ENCODE assay signal across 9 mouse cellular contexts in the genomic region with DNA sequence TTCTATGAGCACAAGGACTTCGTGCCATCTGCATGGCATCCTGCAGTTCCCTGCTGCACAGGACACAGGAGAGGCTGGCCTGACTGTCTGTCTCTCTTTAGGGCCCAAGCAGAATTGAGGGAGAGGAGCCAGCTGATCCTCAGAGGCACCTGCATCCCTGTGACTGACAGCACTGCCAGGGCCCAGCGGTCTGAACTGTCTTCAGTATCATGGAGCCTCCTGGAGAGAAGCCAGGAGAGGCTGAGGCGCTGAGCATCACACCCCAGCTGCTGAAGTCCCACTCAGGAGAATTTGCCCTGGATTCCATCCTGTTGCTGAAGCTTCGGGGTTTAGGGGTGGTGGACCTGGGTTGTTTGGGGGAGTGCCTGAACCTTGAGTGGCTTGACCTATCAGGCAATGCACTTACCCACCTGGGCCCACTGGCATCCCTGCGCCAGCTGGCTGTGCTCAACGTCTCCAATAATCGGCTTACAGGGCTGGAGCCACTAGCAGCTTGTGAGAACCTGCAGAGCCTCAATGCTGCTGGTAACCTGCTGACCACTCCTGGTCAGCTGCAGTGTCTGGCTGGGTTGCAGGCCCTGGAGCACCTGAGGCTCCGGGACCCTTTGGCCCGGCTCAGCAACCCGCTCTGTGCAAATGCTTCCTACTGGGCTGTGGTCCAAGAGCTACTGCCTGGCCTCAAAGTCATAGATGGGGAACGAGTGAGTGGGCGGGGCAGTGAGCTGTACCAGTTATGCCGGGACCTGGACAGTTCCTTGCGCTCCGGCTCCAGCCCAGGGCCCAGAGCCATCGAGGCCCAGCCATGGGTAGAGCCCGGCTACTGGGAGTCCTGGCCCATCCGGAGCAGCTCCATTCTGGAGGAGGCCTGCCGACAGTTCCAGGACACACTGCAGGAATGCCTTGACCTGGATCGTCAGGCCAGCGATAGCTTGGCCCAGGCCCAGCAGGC. TPM values are rescaled to one million over a fixed set of nuclear protein-coding genes. Genes with fewer than 3 reads are reported as not detected.
DNase-seq lines count a peak whose midpoint lies in the region; ATAC-seq and TF ChIP-seq lines count a peak whose summit lies in the region.
"Had no signal": no experiment of that assay in that cellular context is flagged by ENCODE, and none has a peak within 500 bp of the region (broad histone marks: within the 10 kb centered on the region; RNA-seq: fewer than 3 reads in every experiment).

No protein-coding gene starts in this region.

- no peak overlapping the region for H3K4me3 ChIP-seq in hindbrain, embryonic 13.5 days
- H3K4me3 ChIP-seq in hindbrain, embryonic 10.5 days: no peak overlapping the region
- H3K4me3 ChIP-seq in intestine, postnatal 0 days (ENCODE audit: low read depth, low read length): no peak overlapping the region

- H3K4me1 ChIP-seq in hindbrain, embryonic 13.5 days (replicated peaks): peaks cover 20% of the 10 kb centered on the region; the same call in 1 of the 2 replicates
- H3K4me1 ChIP-seq in hindbrain, embryonic 10.5 days (replicated peaks): peaks cover 12% of the 10 kb centered on the region
- 0 out of 2 replicates have a peak, but pooled peaks cover 6% of the 10 kb centered on the region for H3K4me1 ChIP-seq in intestine, postnatal 0 days (replicated peaks; ENCODE audit: control insufficient read depth, insufficient read depth, low read length)

- ATAC-seq in hindbrain, embryonic 13.5 days (ENCODE audit: low FRiP score): 0 out of 2 replicates have a peak, but pooled peaks have one; percentile 36
- ATAC-seq in intestine, postnatal 0 days: no peak

- peaks cover 60% of the 10 kb centered on the region for H3K36me3 ChIP-seq in hindbrain, embryonic 13.5 days
- H3K36me3 ChIP-seq in hindbrain, embryonic 10.5 days: peaks cover 60% of the 10 kb centered on the region
- H3K36me3 ChIP-seq in intestine, postnatal 0 days (ENCODE audit: control insufficient read depth, insufficient read depth): peaks cover 5% of the 10 kb centered on the region; the same call in 1 of the 2 replicates

- TF ChIP-seq CTCF in intestine, postnatal 0 days (IDR thresholded peaks at IDR 0.05; ENCODE audit: low read depth): no peak

- H3K4me2 ChIP-seq in hindbrain, embryonic 13.5 days: no peak overlapping the region
- H3K4me2 ChIP-seq in intestine, postnatal 0 days (replicated peaks; ENCODE audit: low read depth): 0 out of 2 replicates have a peak overlapping the region, but pooled peaks have one; percentile 6

- no peaks in the 10 kb centered on the region for H3K27me3 ChIP-seq in hindbrain, embryonic 13.5 days
- H3K27me3 ChIP-seq in hindbrain, embryonic 10.5 days (ENCODE audit: insufficient read depth, poor library complexity, severe bottlenecking): no peaks in the 10 kb centered on the region
- H3K27me3 ChIP-seq in intestine, postnatal 0 days (replicated peaks; ENCODE audit: control insufficient read depth, insufficient read depth, low read length): no peaks in the 10 kb centered on the region

- no peak overlapping the region for H3K27ac ChIP-seq in hindbrain, embryonic 13.5 days
- H3K27ac ChIP-seq in hindbrain, embryonic 10.5 days: no peak overlapping the region
- peak overlapping the region; percentile 57 for H3K27ac ChIP-seq in intestine, postnatal 0 days (ENCODE audit: low read depth, low read length)
- H3K27ac ChIP-seq: liver, embryonic 14.5 days had no signal

- H3K9ac ChIP-seq in hindbrain, embryonic 13.5 days: peak overlapping the region; percentile 8; the same call in 1 of the 2 replicates
- H3K9ac ChIP-seq in intestine, postnatal 0 days (ENCODE audit: low read depth, low read length): no peak overlapping the region
- H3K9ac ChIP-seq: liver, embryonic 14.5 days had no signal

- no peak for DNase-seq in hindbrain, embryonic 10.5 days (ENCODE audit: low spot score)
- DNase-seq in adrenal gland, postnatal 25 days: peak; percentile 61
- peak; percentile 39 to 56 for DNase-seq in gastrocnemius, postnatal 4 days (ENCODE audit: low spot score in 2 of 2)
- DNase-seq in lung, postnatal 4 days: peak; percentile 30 to 58
- no peak for DNase-seq in yolk sac, embryonic 10.5 days (ENCODE audit: low spot score)
- DNase-seq in embryo, embryonic 10.5 days (ENCODE audit: low spot score): no peak

- H3K9me3 ChIP-seq in hindbrain, embryonic 13.5 days: no peaks in the 10 kb centered on the region
- no peaks in the 10 kb centered on the region for H3K9me3 ChIP-seq in hindbrain, embryonic 10.5 days
- H3K9me3 ChIP-seq in intestine, postnatal 0 days (ENCODE audit: control insufficient read depth): no peaks in the 10 kb centered on the region

- 84% methylated on average over 21 of the region's 21 CpGs for WGBS in hindbrain, embryonic 13.5 days
- 92% methylated on average over 21 of the region's 21 CpGs for WGBS in hindbrain, embryonic 10.5 days
- 56% methylated on average over 21 of the region's 21 CpGs for WGBS in intestine, postnatal 0 days

RNA-seq across cellular contexts. Expression of gene Rarres2, which starts 4.3 kb away (rescaled TPM):
- 5.2 and 6.0 TPM in 2 replicates for polyA plus RNA-seq in hindbrain, embryonic 13.5 days (2015; fragmentation: Nextera tagmentation; extraction: Ambion mirVana)
- 0.42 and 1.9 TPM in 2 replicates for polyA plus RNA-seq in hindbrain, embryonic 10.5 days (2016; fragmentation: Nextera tagmentation; extraction: Ambion mirVana)
- total RNA-seq in adrenal gland, postnatal 25 days (2021): 28.6 and 36.8 TPM in 2 replicates
- 10 to 100 TPM; 57.3 to 67.1 TPM for total RNA-seq in gastrocnemius, postnatal 4 days (2021)
- polyA plus RNA-seq in intestine, postnatal 0 days (2015; fragmentation: Nextera tagmentation; extraction: Ambion mirVana): 154 and 162 TPM in 2 replicates

RNA-seq across cellular contexts. Expression of gene Lrrc61, which starts 13.7 kb away (rescaled TPM):
- 20.8 and 22.1 TPM in 2 replicates for polyA plus RNA-seq in hindbrain, embryonic 13.5 days (2015; fragmentation: Nextera tagmentation; extraction: Ambion mirVana)
- 16.9 and 25.2 TPM in 2 replicates for polyA plus RNA-seq in hindbrain, embryonic 10.5 days (2016; fragmentation: Nextera tagmentation; extraction: Ambion mirVana)
- 43.3 and 59.5 TPM in 2 replicates for total RNA-seq in adrenal gland, postnatal 25 days (2021)
- 10 to 100 TPM; 15.8 to 20.1 TPM for total RNA-seq in gastrocnemius, postnatal 4 days (2021)
- polyA plus RNA-seq in intestine, postnatal 0 days (2015; fragmentation: Nextera tagmentation; extraction: Ambion mirVana): 7.6 and 9.5 TPM in 2 replicates

RNA-seq across cellular contexts. Expression of gene Gm45021, which starts 21.1 kb away (rescaled TPM):
- polyA plus RNA-seq in hindbrain, embryonic 13.5 days (2015; fragmentation: Nextera tagmentation; extraction: Ambion mirVana): 0.56 TPM in 1 of 2 replicates, not detected in the other
- polyA plus RNA-seq in hindbrain, embryonic 10.5 days (2016; fragmentation: Nextera tagmentation; extraction: Ambion mirVana): not detected in 2 replicates
- total RNA-seq in adrenal gland, postnatal 25 days (2021): not detected in 2 replicates
- total RNA-seq in gastrocnemius, postnatal 4 days (2021): not detected
- polyA plus RNA-seq in intestine, postnatal 0 days (2015; fragmentation: Nextera tagmentation; extraction: Ambion mirVana): not detected in 2 replicates
- polyA plus RNA-seq: liver, embryonic 14.5 days had no signal

RNA-seq across cellular contexts. Expression of gene Repin1, which starts 25.4 kb away (rescaled TPM):
- 39.3 and 41.8 TPM in 2 replicates for polyA plus RNA-seq in hindbrain, embryonic 13.5 days (2015; fragmentation: Nextera tagmentation; extraction: Ambion mirVana)
- 55.9 and 57.2 TPM in 2 replicates for polyA plus RNA-seq in hindbrain, embryonic 10.5 days (2016; fragmentation: Nextera tagmentation; extraction: Ambion mirVana)
- 66.1 and 67.8 TPM in 2 replicates for total RNA-seq in adrenal gland, postnatal 25 days (2021)
- 10 to 100 TPM; 29.1 to 31.9 TPM for total RNA-seq in gastrocnemius, postnatal 4 days (2021)
- 11.3 and 12.0 TPM in 2 replicates for polyA plus RNA-seq in intestine, postnatal 0 days (2015; fragmentation: Nextera tagmentation; extraction: Ambion mirVana)

RNA-seq across cellular contexts. Expression of gene Gm44965, which starts 25.4 kb away (rescaled TPM):
- polyA plus RNA-seq in hindbrain, embryonic 13.5 days (2015; fragmentation: Nextera tagmentation; extraction: Ambion mirVana): not detected in 2 replicates
- 1.2 TPM in 1 of 2 replicates, not detected in the other for polyA plus RNA-seq in hindbrain, embryonic 10.5 days (2016; fragmentation: Nextera tagmentation; extraction: Ambion mirVana)
- not detected in 2 replicates for total RNA-seq in adrenal gland, postnatal 25 days (2021)
- 1 to 10 TPM in 1 of 2 experiments, not detected in 1; 3.5 TPM for total RNA-seq in gastrocnemius, postnatal 4 days (2021)
- polyA plus RNA-seq in intestine, postnatal 0 days (2015; fragmentation: Nextera tagmentation; extraction: Ambion mirVana): not detected in 2 replicates
- polyA plus RNA-seq: liver, embryonic 14.5 days had no signal

Comparison
In these comparisons a context has a peak if more than half of its experiments do, and no peak if none do; other contexts are left out.
1. DNase-seq: peak in adrenal gland, postnatal 25 days (single experiment), gastrocnemius, postnatal 4 days (2 of 2) and lung, postnatal 4 days (2 of 2); none in hindbrain, embryonic 10.5 days (single experiment), yolk sac, embryonic 10.5 days (single experiment) and embryo, embryonic 10.5 days (single experiment).
2. RNA of gene Rarres2, which starts 4.3 kb away (polyA plus RNA-seq): 154 to 162 TPM in intestine, postnatal 0 days; 5.2 to 6.0 TPM in hindbrain, embryonic 13.5 days and 0.42 to 1.9 TPM in hindbrain, embryonic 10.5 days; every median in the first group is over 10 times any median in the second.